Mouse (Mus musculus): Measurements from ENCODE around the gene Lnp1. TPM values are rescaled to one million over a fixed set of nuclear protein-coding genes. Genes with fewer than 3 reads are reported as not detected.
A peak's percentile ranks its signal among the peaks of the same experiment; 100 is the strongest.

Gene Lnp1
- total and polyA plus RNA-seq, 3 experiments = not detected

DNA sequence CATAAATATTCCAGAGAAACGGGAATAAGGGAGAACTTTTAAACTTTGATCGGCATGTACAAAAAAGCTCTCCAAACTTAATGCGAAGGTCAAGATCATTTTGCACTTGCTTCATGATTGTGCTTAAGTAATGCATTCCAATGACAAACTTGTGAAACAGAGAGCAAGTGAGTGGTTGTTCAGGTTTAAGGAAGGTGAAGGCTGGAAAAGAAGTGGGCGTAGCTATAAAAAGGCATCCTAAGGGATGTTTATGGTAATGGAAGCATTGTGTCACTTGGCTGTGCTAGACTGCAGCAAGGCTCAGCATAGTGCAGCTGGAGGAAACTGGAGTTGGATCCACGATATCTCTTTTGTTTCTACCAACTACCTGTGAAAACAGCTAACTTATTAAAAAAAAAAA, 36.3 kb downstream of the Lnp1 start:
- Histone ChIP-seq H3K79me2 (replicated peaks; ENCODE audit: control insufficient read depth, extremely low read depth, insufficient read depth, poor library complexity, severe bottlenecking) (no peaks in the 10 kb centered on the region), H3K4me1 (ENCODE audit: control insufficient read depth in 1 of 2, insufficient read depth in 2 of 2) (peaks cover 2 to 5% of the 10 kb centered on the region in 2 experiments), H3K9me3 (replicated peaks; ENCODE audit: low read length) (no peaks in the 10 kb centered on the region), H3K36me3 (replicated peaks in 1 of 2; ENCODE audit: control insufficient read depth in 1 of 2, insufficient read depth in 1 of 2, low read length in 1 of 2) (no peaks in the 10 kb centered on the region), H3K27me3 (replicated peaks) (peaks cover 2% of the 10 kb centered on the region), H3K9ac (ENCODE audit: insufficient read depth, low read depth) (no peak overlapping the region), H3K4me2 (ENCODE audit: insufficient read depth, low read depth, poor library complexity, severe bottlenecking) (no peak overlapping the region), H3K27ac (ENCODE audit: insufficient read depth, low read depth) (no peak overlapping the region), H3K4me3 (replicated peaks in 1 of 3; ENCODE audit: low read depth in 2 of 3, low read length in 2 of 3, poor library complexity in 1 of 3) (no peak overlapping the region)
- in situ Hi-C loops (cut with MboI; ENCODE audit: low pct_ligation_motif_present, low pct_unique_long_range_greater_than_20kb, low sequenced_read_pairs) = no loop called here
- TF ChIP-seq POLR2A (IDR thresholded peaks at IDR 0.05; ENCODE audit: low read depth, low read length) = no peak
- TF ChIP-seq ELF1 (IDR thresholded peaks at IDR 0.05; ENCODE audit: low read depth, low read length) = no peak
- TF ChIP-seq JUND (conservative IDR thresholded peaks at IDR 0.05; ENCODE audit: low read depth, low read length) = no peak
- no peak for TF ChIP-seq ETS1 (conservative IDR thresholded peaks at IDR 0.05; ENCODE audit: low read depth, low read length)
- no peak for TF ChIP-seq NRF1 (IDR thresholded peaks at IDR 0.05; ENCODE audit: low read depth, low read length)
- TF ChIP-seq SMC3 (IDR thresholded peaks at IDR 0.05; ENCODE audit: low read depth, low read length) = no peak
- TF ChIP-seq MAFK (IDR thresholded peaks at IDR 0.05; ENCODE audit: insufficient replicate concordance, low read length) = no peak
- TF ChIP-seq MXI1 (IDR thresholded peaks at IDR 0.05; ENCODE audit: low read depth, low read length) = no peak
- no peak for TF ChIP-seq NELFE (IDR thresholded peaks at IDR 0.05; ENCODE audit: low read depth, low read length)
- DNase-seq (ENCODE audit: extremely low read depth) = no peak
- dilution Hi-C loops (cut with MboI; ENCODE audit: extremely low pct_ligation_motif_present, extremely low pct_unique_long_range_greater_than_20kb, low sequenced_read_pairs) = no loop called here

- Histone ChIP-seq H3K9ac (ENCODE audit: insufficient read depth, low read depth) (0 out of 2 replicates have a peak overlapping the region, but pooled peaks have one; percentile 0), H3K36me3 (replicated peaks in 1 of 2; ENCODE audit: control insufficient read depth in 1 of 2, insufficient read depth in 1 of 2, low read length in 1 of 2) (no peaks in the 10 kb centered on the region), H3K79me2 (replicated peaks; ENCODE audit: control insufficient read depth, extremely low read depth, insufficient read depth, poor library complexity, severe bottlenecking) (no peaks in the 10 kb centered on the region), H3K4me3 (replicated peaks in 1 of 3; ENCODE audit: low read depth in 2 of 3, low read length in 2 of 3, poor library complexity in 1 of 3) (peak overlapping the region; percentile 47 to 60 (median 56)), H3K27ac (ENCODE audit: insufficient read depth, low read depth) (no peak overlapping the region), H3K9me3 (replicated peaks; ENCODE audit: low read length) (no peaks in the 10 kb centered on the region), H3K4me1 (ENCODE audit: control insufficient read depth in 1 of 2, insufficient read depth in 2 of 2) (peaks cover 2 to 20% of the 10 kb centered on the region in 2 experiments), H3K4me2 (ENCODE audit: insufficient read depth, low read depth, poor library complexity, severe bottlenecking) (peak overlapping the region; percentile 70), H3K27me3 (replicated peaks) (peaks cover 2% of the 10 kb centered on the region)
- in situ Hi-C loops (cut with MboI; ENCODE audit: low pct_ligation_motif_present, low pct_unique_long_range_greater_than_20kb, low sequenced_read_pairs) (no loop called here), dilution Hi-C loops (cut with MboI; ENCODE audit: extremely low pct_ligation_motif_present, extremely low pct_unique_long_range_greater_than_20kb, low sequenced_read_pairs) (no loop called here)
- peak; percentile 89 for TF ChIP-seq ZNF384 (IDR thresholded peaks at IDR 0.05; ENCODE audit: low read depth, low read length)
- TF ChIP-seq CHD1 (IDR thresholded peaks at IDR 0.05; ENCODE audit: low read depth, low read length) = no peak
- no peak for TF ChIP-seq TBP (conservative IDR thresholded peaks at IDR 0.05; ENCODE audit: low read depth, low read length)
- peak; percentile 47; the same call in 1 of the 2 replicates for TF ChIP-seq ETS1 (conservative IDR thresholded peaks at IDR 0.05; ENCODE audit: low read depth, low read length)
- TF ChIP-seq PAX5 (IDR thresholded peaks at IDR 0.05; ENCODE audit: low read length) = no peak
- DNase-seq (ENCODE audit: extremely low read depth) = peak; percentile 11
Observed at GRCm38 (mm10) chr16:56886616-56887116, 41.2 kb downstream of the Lnp1 start.
